Mouse (Mus musculus): Measurements from ENCODE around the gene Msx2. TPM values are rescaled to one million over a fixed set of nuclear protein-coding genes. Genes with fewer than 3 reads are reported as not detected.

Gene Msx2
- polyA plus RNA-seq, 1 experiment from 2014 or later = 2.0 TPM

GRCm38 (mm10) chr13:53511366-53511765 is 38.5 kb upstream of the Msx2 start:
- no peak overlapping the region for H3K27ac ChIP-seq (replicated peaks)
- no peak overlapping the region for H3K4me3 ChIP-seq (ENCODE audit: low read depth, low read length)
- DNase-seq (ENCODE audit: low spot score) (no peak), ATAC-seq (ENCODE audit: low FRiP score, low TSS enrichment) (no peak)
- no peaks in the 10 kb centered on the region for H3K4me1 ChIP-seq (replicated peaks; ENCODE audit: control insufficient read depth, insufficient read depth)
- H3K9ac ChIP-seq (ENCODE audit: low read length) = no peak overlapping the region
- WGBS = 63% methylated on average over 2 of the region's 2 CpGs
- no peak overlapping the region for H3K4me2 ChIP-seq (replicated peaks; ENCODE audit: low read depth)
- TF ChIP-seq CTCF (IDR thresholded peaks at IDR 0.05; ENCODE audit: low read depth) (no peak), EP300 (optimal IDR thresholded peaks at IDR 0.05) (no peak)
- no peaks in the 10 kb centered on the region for H3K9me3 ChIP-seq (ENCODE audit: control insufficient read depth, low read length)
- no peaks in the 10 kb centered on the region for H3K36me3 ChIP-seq (ENCODE audit: control insufficient read depth, insufficient read depth, low read length)
- no peaks in the 10 kb centered on the region for H3K27me3 ChIP-seq (ENCODE audit: control insufficient read depth, insufficient read depth, low read length)

GRCm38 (mm10) chr13:53502406-53502805 is 29.5 kb upstream of the Msx2 start:
- H3K36me3 ChIP-seq (ENCODE audit: control insufficient read depth, insufficient read depth, low read length) = no peaks in the 10 kb centered on the region
- no peaks in the 10 kb centered on the region for H3K4me1 ChIP-seq (replicated peaks; ENCODE audit: control insufficient read depth, insufficient read depth)
- DNase-seq (ENCODE audit: low spot score) (no peak), ATAC-seq (ENCODE audit: low FRiP score, low TSS enrichment) (no peak)
- no peak overlapping the region for H3K27ac ChIP-seq (replicated peaks)
- no peaks in the 10 kb centered on the region for H3K27me3 ChIP-seq (ENCODE audit: control insufficient read depth, insufficient read depth, low read length)
- no peaks in the 10 kb centered on the region for H3K9me3 ChIP-seq (ENCODE audit: control insufficient read depth, low read length)
- H3K4me2 ChIP-seq (replicated peaks; ENCODE audit: low read depth) = no peak overlapping the region
- 54% methylated on average over 6 of the region's 6 CpGs for WGBS
- no peak overlapping the region for H3K4me3 ChIP-seq (ENCODE audit: low read depth, low read length)
- TF ChIP-seq CTCF (IDR thresholded peaks at IDR 0.05; ENCODE audit: low read depth) = no peak
- no peak for TF ChIP-seq EP300 (optimal IDR thresholded peaks at IDR 0.05)
- no peak overlapping the region for H3K9ac ChIP-seq (ENCODE audit: low read length)

- WGBS = 23% methylated on average over 10 of the region's 10 CpGs
- Histone ChIP-seq H3K4me1 (replicated peaks; ENCODE audit: control insufficient read depth, insufficient read depth) (no peaks in the 10 kb centered on the region), H3K9ac (ENCODE audit: low read length) (no peak overlapping the region), H3K27ac (replicated peaks) (no peak overlapping the region), H3K27me3 (ENCODE audit: control insufficient read depth, insufficient read depth, low read length) (no peaks in the 10 kb centered on the region), H3K4me3 (ENCODE audit: low read depth, low read length) (no peak overlapping the region), H3K9me3 (ENCODE audit: control insufficient read depth, low read length) (no peaks in the 10 kb centered on the region), H3K36me3 (ENCODE audit: control insufficient read depth, insufficient read depth, low read length) (no peaks in the 10 kb centered on the region), H3K4me2 (replicated peaks; ENCODE audit: low read depth) (no peak overlapping the region)
- ATAC-seq (ENCODE audit: low FRiP score, low TSS enrichment) (no peak), DNase-seq (ENCODE audit: low spot score) (no peak)
- TF ChIP-seq CTCF (IDR thresholded peaks at IDR 0.05; ENCODE audit: low read depth) = no peak
- no peak for TF ChIP-seq EP300 (optimal IDR thresholded peaks at IDR 0.05)
Observed at GRCm38 (mm10) chr13:53501561-53502253, 28.8 kb upstream of the Msx2 start.

GRCm38 (mm10) chr13:53501057-53501456 is 28.2 kb upstream of the Msx2 start:
- DNase-seq (ENCODE audit: low spot score) (peak; percentile 19), ATAC-seq (ENCODE audit: low FRiP score, low TSS enrichment) (no peak)
- Histone ChIP-seq H3K9me3 (ENCODE audit: control insufficient read depth, low read length) (no peaks in the 10 kb centered on the region), H3K4me1 (replicated peaks; ENCODE audit: control insufficient read depth, insufficient read depth) (no peaks in the 10 kb centered on the region), H3K9ac (ENCODE audit: low read length) (no peak overlapping the region), H3K27me3 (ENCODE audit: control insufficient read depth, insufficient read depth, low read length) (no peaks in the 10 kb centered on the region), H3K36me3 (ENCODE audit: control insufficient read depth, insufficient read depth, low read length) (no peaks in the 10 kb centered on the region), H3K27ac (replicated peaks) (no peak overlapping the region), H3K4me2 (replicated peaks; ENCODE audit: low read depth) (no peak overlapping the region), H3K4me3 (ENCODE audit: low read depth, low read length) (no peak overlapping the region)
- TF ChIP-seq CTCF (IDR thresholded peaks at IDR 0.05; ENCODE audit: low read depth) (no peak), EP300 (optimal IDR thresholded peaks at IDR 0.05) (no peak)
- 41% methylated on average over 3 of the region's 3 CpGs for WGBS

- 67% methylated on average over 4 of the region's 4 CpGs for WGBS
- no peak for DNase-seq (ENCODE audit: low spot score)
- H3K4me2 ChIP-seq (replicated peaks; ENCODE audit: low read depth) = no peak overlapping the region
- no peak overlapping the region for H3K4me3 ChIP-seq (ENCODE audit: low read depth, low read length)
- no peaks in the 10 kb centered on the region for H3K4me1 ChIP-seq (replicated peaks; ENCODE audit: control insufficient read depth, insufficient read depth)
- ATAC-seq (ENCODE audit: low FRiP score, low TSS enrichment) = no peak
- no peak overlapping the region for H3K9ac ChIP-seq (ENCODE audit: low read length)
- no peaks in the 10 kb centered on the region for H3K36me3 ChIP-seq (ENCODE audit: control insufficient read depth, insufficient read depth, low read length)
- peaks cover 3% of the 10 kb centered on the region; the same call in 1 of the 2 replicates for H3K27me3 ChIP-seq (ENCODE audit: control insufficient read depth, insufficient read depth, low read length)
- H3K27ac ChIP-seq (replicated peaks) = no peak overlapping the region
- H3K9me3 ChIP-seq (ENCODE audit: control insufficient read depth, low read length) = no peaks in the 10 kb centered on the region
- TF ChIP-seq EP300 (optimal IDR thresholded peaks at IDR 0.05) (no peak), CTCF (IDR thresholded peaks at IDR 0.05; ENCODE audit: low read depth) (no peak)
Observed at GRCm38 (mm10) chr13:53486512-53486911, 13.6 kb upstream of the Msx2 start.

DNA sequence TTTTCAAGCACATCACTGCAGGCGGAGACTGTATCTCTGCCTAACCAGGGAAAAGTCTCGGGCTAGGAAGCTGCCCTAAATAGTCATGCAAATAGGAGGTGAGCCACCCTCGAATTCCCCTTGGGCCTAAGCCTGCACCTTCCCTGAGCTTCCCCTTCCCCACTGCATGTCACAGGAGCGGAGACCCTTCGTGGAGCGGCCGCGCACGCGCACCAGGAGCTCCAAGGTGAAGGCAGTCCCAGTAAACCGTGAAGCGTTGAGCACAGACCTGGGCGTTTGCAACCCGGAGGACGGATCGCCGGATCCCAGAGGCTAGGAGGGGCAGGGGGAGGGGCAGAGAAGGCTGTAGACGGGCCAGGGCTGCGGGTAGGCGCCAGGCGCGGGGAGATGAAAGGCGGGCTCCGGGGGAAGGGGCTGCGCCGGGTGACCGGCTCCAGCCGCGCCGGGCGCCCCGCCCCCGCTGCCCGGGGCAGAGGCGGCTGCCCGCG is 2.9 kb upstream of the Msx2 start:
- ATAC-seq (ENCODE audit: low FRiP score, low TSS enrichment) (peak; percentile 45), DNase-seq (ENCODE audit: low spot score) (peak; percentile 54)
- Histone ChIP-seq H3K9ac (ENCODE audit: low read length) (0 out of 2 replicates have a peak overlapping the region, but pooled peaks have one; percentile 41), H3K4me2 (replicated peaks; ENCODE audit: low read depth) (peak overlapping the region; percentile 68), H3K4me3 (ENCODE audit: low read depth, low read length) (peak overlapping the region; percentile 40), H3K9me3 (ENCODE audit: control insufficient read depth, low read length) (no peaks in the 10 kb centered on the region), H3K4me1 (replicated peaks; ENCODE audit: control insufficient read depth, insufficient read depth) (peaks cover 2% of the 10 kb centered on the region; the same call in 1 of the 2 replicates), H3K27me3 (ENCODE audit: control insufficient read depth, insufficient read depth, low read length) (peaks cover 15% of the 10 kb centered on the region), H3K36me3 (ENCODE audit: control insufficient read depth, insufficient read depth, low read length) (no peaks in the 10 kb centered on the region), H3K27ac (replicated peaks) (no peak overlapping the region)
- 1% methylated on average over 37 of the region's 37 CpGs for WGBS
- TF ChIP-seq CTCF (IDR thresholded peaks at IDR 0.05; ENCODE audit: low read depth) (no peak), EP300 (optimal IDR thresholded peaks at IDR 0.05) (no peak)

All from stomach, postnatal 0 days (tissue).